Mouse (Mus musculus) liver, embryonic 11.5 days (tissue): ENCODE results near the gene Dab1. TPM values are rescaled to one million over a fixed set of nuclear protein-coding genes. Genes with fewer than 3 reads are reported as not detected.

Source experiments
- ATAC-seq: fragments of 200-750 bp; cut with Nextera tagmentation; replicated peaks from 2 replicates; pipeline ENCODE4 v1.8.0; 2017; ENCODE audit warnings: moderate number of reproducible peaks, mild to moderate bottlenecking, moderate TSS enrichment, moderate library complexity; ENCODE audit not compliant: low FRiP score
- DNase-seq: peaks from one replicate; pipeline ENCODE4 v3.0.0-alpha.2; 2017; ENCODE audit warnings: low spot score
- H3K27ac ChIP-seq: fragments of 300-500 bp; sonication (generic); 2 replicates; pipeline ENCODE4 v1.5.1; 2014; ENCODE audit warnings: mild to moderate bottlenecking, low read depth, low read length, control low read depth
- H3K27me3 ChIP-seq: fragments of 300-500 bp; sonication (generic); replicated peaks from 2 replicates; pipeline ENCODE4 v1.6.1; 2014; ENCODE audit warnings: low read length, mixed read lengths; ENCODE audit not compliant: control insufficient read depth, insufficient read depth
- H3K36me3 ChIP-seq: fragments of 300-500 bp; sonication (generic); 2 replicates; pipeline ENCODE4 v1.6.1; 2014; ENCODE audit warnings: mild to moderate bottlenecking, low read length, moderate library complexity, mixed read lengths; ENCODE audit not compliant: control insufficient read depth, insufficient read depth
- H3K4me1 ChIP-seq: fragments of 300-500 bp; sonication (generic); replicated peaks from 2 replicates; pipeline ENCODE4 v1.6.1; 2014; ENCODE audit warnings: low read length, mixed read lengths; ENCODE audit not compliant: control insufficient read depth, insufficient read depth
- H3K4me2 ChIP-seq: fragments of 300-500 bp; sonication (generic); 2 replicates; pipeline ENCODE4 v1.6.1; 2014; ENCODE audit warnings: mild to moderate bottlenecking, control low read depth, moderate library complexity
- H3K4me3 ChIP-seq: fragments of 300-500 bp; sonication (generic); 2 replicates; pipeline ENCODE4 v1.5.1; 2014; ENCODE audit warnings: low read depth, low read length, control low read depth
- H3K9ac ChIP-seq: fragments of 300-500 bp; sonication (generic); 2 replicates; pipeline ENCODE4 v1.6.1; 2014; ENCODE audit warnings: low read depth, low read length, control low read depth
- H3K9me3 ChIP-seq: fragments of 300-500 bp; sonication (generic); 2 replicates; pipeline ENCODE4 v1.6.1; 2016; ENCODE audit warnings: low read length, inconsistent platforms, mixed read lengths; ENCODE audit not compliant: control insufficient read depth
- WGBS: fragments of 180-500 bp; shearing (Covaris S2); extraction: QIAGEN DNeasy Blood & Tissue Kit; methylation state at CpG from one replicate; pipeline ENCODE4 v1.1.7; 2014; 5-methylcytosine and 5-hydroxymethylcytosine counted together
- polyA plus RNA-seq: library from polyadenylated mRNA; unstranded; fragments of >200 nt; fragmentation: Nextera tagmentation; extraction: Ambion mirVana; gene quantifications from 2 replicates; pipeline ENCODE4 v1.2.1, GENCODE M21; 2014

Gene Dab1
- polyA plus RNA-seq: 1.8 and 1.9 TPM in 2 replicates

DNA sequence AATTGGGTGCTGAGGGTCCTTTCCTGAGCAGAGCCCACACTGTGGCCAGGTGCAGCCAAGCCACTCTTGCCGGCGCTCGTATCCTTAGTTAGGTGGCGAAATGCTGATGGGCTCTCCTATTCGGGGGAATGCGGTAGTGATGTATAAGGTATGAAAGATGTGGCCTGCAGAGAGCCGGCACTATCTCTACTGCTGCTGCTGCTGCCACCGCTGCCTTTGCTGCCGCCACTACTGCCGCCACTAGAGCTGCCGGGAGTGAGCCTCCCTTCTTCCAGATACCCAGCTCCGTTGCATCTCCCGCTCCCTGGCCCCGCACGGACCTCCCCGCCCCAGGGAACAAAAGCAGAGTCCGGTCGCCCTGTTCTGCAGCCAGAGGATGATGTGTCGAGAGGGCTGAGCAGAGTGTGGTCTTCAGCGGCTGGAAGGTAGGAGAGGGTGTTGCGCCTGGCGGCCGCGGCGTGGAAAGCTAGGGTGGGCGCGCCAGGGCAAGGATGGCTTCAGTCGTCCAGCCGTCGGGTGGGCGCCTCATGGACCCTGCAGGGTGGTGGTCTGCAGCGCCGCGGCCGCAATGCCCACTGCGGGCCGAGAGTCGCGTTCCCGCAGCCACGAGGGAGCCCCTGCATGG is at the start of gene Dab1:
TSS of gene Dab1 (plus strand) at position 39 of the 625 bp plus-strand sequence.
- Histone ChIP-seq H3K27ac (no peak within 1 kb of the TSS), H3K36me3 (no peaks in the 10 kb centered on the region), H3K27me3 (peaks cover 35% of the 10 kb centered on the region), H3K4me3 (peak within 1 kb of the TSS; percentile 37), H3K9ac (no peak within 1 kb of the TSS), H3K4me1 (no peaks in the 10 kb centered on the region), H3K9me3 (no peaks in the 10 kb centered on the region), H3K4me2 (peak within 1 kb of the TSS; percentile 59)
- 4% methylated on average over 41 of the region's 41 CpGs for WGBS
- ATAC-seq: no peak
- no peak for DNase-seq

DNA sequence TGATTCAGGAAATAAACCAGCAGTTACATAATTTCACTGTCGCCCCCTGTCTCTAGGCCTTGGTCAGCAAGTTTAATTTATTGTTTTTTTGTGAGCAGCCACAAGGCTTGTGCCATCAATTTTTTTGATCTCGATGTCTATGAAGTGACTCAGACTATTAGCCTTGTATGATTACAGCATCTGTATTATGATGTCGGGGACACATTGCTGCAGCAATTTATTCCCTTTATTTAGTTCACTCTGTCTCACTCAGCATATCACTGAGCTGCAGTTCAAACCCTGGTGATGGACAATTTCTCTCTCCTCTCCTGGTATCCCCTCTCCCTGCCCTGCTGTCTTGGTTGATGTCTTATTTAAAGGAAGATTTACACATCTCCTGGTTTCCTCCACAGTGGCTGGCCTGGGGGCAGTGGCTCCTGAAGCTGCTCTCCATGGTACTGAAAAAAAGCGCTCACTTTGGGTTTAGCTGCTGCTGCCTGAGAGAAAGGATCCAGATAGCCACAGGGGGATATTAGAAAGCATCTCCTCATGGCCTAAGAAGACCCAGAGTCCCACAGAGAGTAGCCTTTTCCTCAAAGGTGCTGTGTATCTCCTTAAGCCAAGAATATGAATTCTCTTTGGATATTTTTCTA is 47.3 kb upstream of the Dab1 start:
- Histone ChIP-seq H3K4me2 (no peak overlapping the region), H3K4me1 (no peaks in the 10 kb centered on the region), H3K36me3 (no peaks in the 10 kb centered on the region), H3K9ac (no peak overlapping the region), H3K9me3 (no peaks in the 10 kb centered on the region), H3K27ac (no peak overlapping the region), H3K4me3 (no peak overlapping the region), H3K27me3 (no peaks in the 10 kb centered on the region)
- no peak for DNase-seq
- WGBS: 54% methylated on average over 4 of the region's 4 CpGs
- ATAC-seq: no peak

DNA sequence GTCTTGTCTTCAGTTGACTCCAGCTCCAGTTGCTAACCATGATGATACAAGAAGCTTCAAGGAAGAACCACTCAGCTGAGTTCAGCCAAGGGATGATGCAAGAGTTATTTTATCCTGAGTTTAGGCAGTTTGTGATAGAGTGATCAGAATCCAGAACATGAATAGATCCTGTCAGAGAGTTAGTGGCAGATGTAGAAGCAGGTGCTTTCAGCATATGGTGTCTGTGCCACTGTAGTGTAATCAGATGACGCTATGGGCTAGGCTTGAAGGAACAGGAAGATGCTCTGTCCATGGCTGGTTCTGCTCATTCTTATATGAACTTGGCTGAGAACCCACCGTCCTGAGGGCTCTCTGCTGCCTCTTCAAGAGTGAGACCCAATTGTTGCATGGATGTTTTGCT is 43.6 kb upstream of the Dab1 start:
- Histone ChIP-seq H3K4me2 (no peak overlapping the region), H3K9me3 (peaks cover under 1% of the 10 kb centered on the region; the same call in 1 of the 2 replicates), H3K27me3 (no peaks in the 10 kb centered on the region), H3K4me1 (no peaks in the 10 kb centered on the region), H3K27ac (no peak overlapping the region), H3K4me3 (no peak overlapping the region), H3K36me3 (no peaks in the 10 kb centered on the region), H3K9ac (no peak overlapping the region)
- WGBS: 73% methylated on average over 2 of the region's 2 CpGs
- DNase-seq (no peak), ATAC-seq (no peak)

- no peak overlapping the region for H3K4me2 ChIP-seq
- H3K9ac ChIP-seq: no peak overlapping the region
- H3K9me3 ChIP-seq: peaks cover 2% of the 10 kb centered on the region; the same call in 1 of the 2 replicates
- H3K27ac ChIP-seq: no peak overlapping the region
- H3K4me3 ChIP-seq: no peak overlapping the region
- no peak for DNase-seq
- H3K36me3 ChIP-seq: no peaks in the 10 kb centered on the region
- 80% methylated on average over 6 of the region's 6 CpGs for WGBS
- no peaks in the 10 kb centered on the region for H3K27me3 ChIP-seq
- H3K4me1 ChIP-seq: no peaks in the 10 kb centered on the region
- no peak for ATAC-seq
Measured at GRCm38 (mm10) chr4:103576305-103576704, 42.9 kb upstream of the Dab1 start.

DNA sequence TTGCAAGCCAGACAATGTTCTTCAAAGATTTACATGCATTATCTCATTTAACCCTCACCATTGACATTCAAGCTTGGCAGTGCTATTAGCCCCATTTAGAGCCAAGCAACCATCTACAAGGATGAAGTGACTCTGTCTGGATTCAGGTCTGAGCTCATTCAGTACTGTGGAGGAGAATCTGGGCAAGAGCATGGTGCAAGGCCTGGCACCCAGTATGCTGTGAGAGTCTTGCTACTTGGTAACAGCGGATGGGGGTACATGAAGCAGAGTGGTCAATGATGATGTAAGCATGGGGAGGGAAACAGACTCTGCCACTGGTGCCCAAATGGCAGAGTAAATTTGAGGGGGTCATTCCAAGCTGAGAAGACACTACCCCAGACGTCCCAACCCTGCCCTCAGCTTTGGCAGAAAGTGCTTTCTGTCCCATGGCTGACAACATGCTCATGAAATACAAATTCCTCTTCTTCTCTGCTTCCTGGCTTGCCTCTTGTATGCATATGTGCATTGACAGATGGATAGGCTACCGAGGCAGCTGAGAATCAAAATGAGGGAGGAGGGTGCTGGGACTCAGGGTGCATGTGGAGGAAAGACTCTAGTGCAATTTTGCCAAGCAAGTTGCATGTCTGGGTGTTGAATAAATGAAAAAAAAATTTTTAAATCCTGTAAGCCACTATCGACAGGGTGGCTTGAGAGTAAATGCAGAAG is 41.9 kb upstream of the Dab1 start:
- Histone ChIP-seq H3K9ac (no peak overlapping the region), H3K27me3 (no peaks in the 10 kb centered on the region), H3K4me3 (no peak overlapping the region), H3K9me3 (peaks cover 2% of the 10 kb centered on the region; the same call in 1 of the 2 replicates), H3K4me1 (no peaks in the 10 kb centered on the region), H3K36me3 (no peaks in the 10 kb centered on the region), H3K27ac (no peak overlapping the region), H3K4me2 (no peak overlapping the region)
- WGBS: 71% methylated on average over 4 of the region's 4 CpGs
- no peak for DNase-seq
- ATAC-seq: no peak

DNA sequence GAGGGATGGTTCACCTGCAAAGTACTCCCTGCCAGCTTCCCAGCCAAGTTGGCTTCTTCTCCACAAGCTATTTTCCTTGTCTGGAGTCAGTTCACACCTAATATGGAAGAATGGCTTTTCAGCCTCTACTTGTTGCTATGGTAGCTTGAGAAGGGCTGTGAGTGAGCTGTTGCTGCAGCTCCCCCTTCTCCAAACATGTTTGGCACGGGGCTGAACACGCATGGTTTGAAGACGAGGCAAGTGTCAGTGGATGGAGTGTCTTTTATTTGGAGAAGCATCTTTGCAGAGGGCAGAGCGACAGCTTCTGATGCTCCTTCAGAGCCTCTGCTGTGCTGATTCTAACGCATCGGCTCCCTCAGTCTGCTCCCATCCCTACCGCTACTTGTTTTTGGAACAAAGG is 41.3 kb upstream of the Dab1 start:
- H3K27ac ChIP-seq: no peak overlapping the region
- DNase-seq: no peak
- H3K27me3 ChIP-seq: no peaks in the 10 kb centered on the region
- no peak overlapping the region for H3K4me3 ChIP-seq
- H3K36me3 ChIP-seq: no peaks in the 10 kb centered on the region
- no peak overlapping the region for H3K4me2 ChIP-seq
- H3K4me1 ChIP-seq: no peaks in the 10 kb centered on the region
- no peak for ATAC-seq
- WGBS: 78% methylated on average over 7 of the region's 7 CpGs
- peaks cover 2% of the 10 kb centered on the region; the same call in 1 of the 2 replicates for H3K9me3 ChIP-seq
- H3K9ac ChIP-seq: no peak overlapping the region

- H3K27ac ChIP-seq: no peak overlapping the region
- 79% methylated on average over 9 of the region's 9 CpGs for WGBS
- H3K36me3 ChIP-seq: no peaks in the 10 kb centered on the region
- DNase-seq (no peak), ATAC-seq (no peak)
- H3K4me3 ChIP-seq: no peak overlapping the region
- peaks cover 2% of the 10 kb centered on the region; the same call in 1 of the 2 replicates for H3K9me3 ChIP-seq
- H3K27me3 ChIP-seq: no peaks in the 10 kb centered on the region
- no peak overlapping the region for H3K9ac ChIP-seq
- no peak overlapping the region for H3K4me2 ChIP-seq
- H3K4me1 ChIP-seq: no peaks in the 10 kb centered on the region
Measured at GRCm38 (mm10) chr4:103580021-103580420, 39.1 kb upstream of the Dab1 start.

- H3K36me3 ChIP-seq: no peaks in the 10 kb centered on the region
- no peak overlapping the region for H3K9ac ChIP-seq
- no peak for DNase-seq
- no peaks in the 10 kb centered on the region for H3K4me1 ChIP-seq
- peaks cover 17% of the 10 kb centered on the region for H3K27me3 ChIP-seq
- H3K4me2 ChIP-seq: no peak overlapping the region
- no peak overlapping the region for H3K27ac ChIP-seq
- no peak overlapping the region for H3K4me3 ChIP-seq
- WGBS: 82% methylated on average over 3 of the region's 3 CpGs
- no peak for ATAC-seq
- no peaks in the 10 kb centered on the region for H3K9me3 ChIP-seq
Measured at GRCm38 (mm10) chr4:103615011-103615410, 4.1 kb upstream of the Dab1 start.
